Mouse (Mus musculus) midbrain, embryonic 14.5 days (tissue): Measurements from ENCODE around the gene P4ha2. TPM values are rescaled to one million over a fixed set of nuclear protein-coding genes. Genes with fewer than 3 reads are reported as not detected.

ENCODE experiments used
- ATAC-seq: fragments of 200-750 bp; cut with Nextera tagmentation; 2 replicates; pipeline ENCODE4 v1.8.0; 2017; ENCODE audit warnings: moderate number of reproducible peaks, moderate library complexity; ENCODE audit not compliant: low FRiP score, low TSS enrichment
- DNase-seq: peaks from one replicate; pipeline ENCODE4 v3.0.0-alpha.2; 2015
- H3K27ac ChIP-seq: fragments of 300-500 bp; sonication (generic); replicated peaks from 2 replicates; pipeline ENCODE4 v1.5.1; 2014; ENCODE audit warnings: mild to moderate bottlenecking, low read depth, low read length, moderate library complexity
- H3K27me3 ChIP-seq: fragments of 300-500 bp; sonication (generic); 2 replicates; pipeline ENCODE4 v1.6.1; 2014; ENCODE audit warnings: low read length, control low read depth, mixed read lengths; ENCODE audit not compliant: control insufficient read depth, insufficient read depth
- H3K36me3 ChIP-seq: fragments of 300-500 bp; sonication (generic); 2 replicates; pipeline ENCODE4 v1.6.1; 2014; ENCODE audit warnings: low read length, control low read depth; ENCODE audit not compliant: control insufficient read depth, insufficient read depth
- H3K4me1 ChIP-seq: fragments of 300-500 bp; sonication (generic); 2 replicates; pipeline ENCODE4 v1.6.1; 2014; ENCODE audit warnings: mild to moderate bottlenecking, antibody characterized with exemption, low read length, control low read depth; ENCODE audit not compliant: control insufficient read depth, insufficient read depth
- H3K4me2 ChIP-seq: fragments of 300-500 bp; sonication (generic); 2 replicates; pipeline ENCODE4 v1.6.1; 2014; ENCODE audit warnings: mild to moderate bottlenecking, low read length, moderate library complexity
- H3K4me3 ChIP-seq: fragments of 300-500 bp; sonication (generic); replicated peaks from 2 replicates; pipeline ENCODE4 v1.5.1; 2014; ENCODE audit warnings: low read depth, low read length
- H3K9ac ChIP-seq: fragments of 300-500 bp; sonication (generic); replicated peaks from 2 replicates; pipeline ENCODE4 v1.6.1; 2014; ENCODE audit warnings: mild to moderate bottlenecking, low read length, moderate library complexity
- H3K9me3 ChIP-seq: fragments of 300-500 bp; sonication (generic); 2 replicates; pipeline ENCODE4 v1.6.1; 2016; ENCODE audit warnings: low read length, control low read depth, mixed read lengths; ENCODE audit not compliant: control insufficient read depth
- WGBS: fragments of 180-500 bp; shearing (Covaris S2); extraction: QIAGEN DNeasy Blood & Tissue Kit; methylation state at CpG from one replicate; pipeline ENCODE4 v1.1.7; 2014; 5-methylcytosine and 5-hydroxymethylcytosine counted together
- polyA plus RNA-seq: library from polyadenylated mRNA; unstranded; fragments of >200 nt; fragmentation: Nextera tagmentation; extraction: Ambion mirVana; gene quantifications from 2 replicates; pipeline ENCODE4 v1.2.1, GENCODE M21; 2014

Gene P4ha2
- polyA plus RNA-seq, 1 experiment from 2014 or later, result 10.5 TPM

DNA sequence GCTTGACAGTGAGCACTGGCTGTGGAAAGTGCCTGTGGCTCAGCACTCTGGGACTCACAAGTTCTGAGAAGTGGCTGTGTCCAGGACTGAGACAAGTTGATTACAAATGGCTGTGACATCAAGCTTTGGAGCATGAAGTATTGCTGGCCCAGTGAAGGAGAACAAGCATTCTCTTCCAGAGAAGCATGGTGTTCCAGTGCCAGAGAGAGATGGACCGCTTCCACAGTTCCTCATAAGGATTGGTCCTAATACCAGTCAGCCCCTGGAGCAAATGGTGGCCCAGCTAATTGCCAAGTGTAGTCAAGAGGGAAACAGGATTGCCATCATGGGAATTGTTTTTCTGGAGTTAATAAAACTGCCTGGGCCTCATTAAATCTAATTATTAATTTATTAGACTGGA lies 23.8 kb upstream of the P4ha2 start:
- DNase-seq (no peak), ATAC-seq (no peak)
- H3K4me2 ChIP-seq, result no peak overlapping the region
- no peaks in the 10 kb centered on the region for H3K4me1 ChIP-seq
- WGBS, result 82% methylated on average over 1 of the region's 1 CpGs
- no peaks in the 10 kb centered on the region for H3K36me3 ChIP-seq
- H3K27me3 ChIP-seq, result no peaks in the 10 kb centered on the region
- no peak overlapping the region for H3K27ac ChIP-seq
- no peak overlapping the region for H3K4me3 ChIP-seq
- no peak overlapping the region for H3K9ac ChIP-seq
- no peaks in the 10 kb centered on the region for H3K9me3 ChIP-seq

DNA sequence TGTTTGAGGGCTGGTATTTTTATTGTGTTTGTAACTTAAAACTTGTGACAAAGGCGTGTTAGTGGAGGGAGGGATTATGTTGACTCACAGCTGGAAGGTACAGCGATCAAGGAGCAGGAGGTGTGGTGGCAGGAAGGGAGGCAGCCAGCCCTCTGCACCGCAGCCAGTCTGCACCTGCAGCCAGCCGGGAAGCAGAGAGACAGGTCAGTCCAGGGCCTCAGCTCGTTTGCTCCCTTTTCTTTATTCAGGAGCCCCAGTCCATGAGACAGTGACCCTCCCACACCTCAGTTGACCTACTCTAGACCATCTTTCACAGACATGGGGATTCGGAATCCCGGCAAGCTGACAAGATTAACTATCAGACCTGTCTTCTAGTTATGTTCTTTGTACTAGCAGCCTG lies 19.5 kb upstream of the P4ha2 start:
- Histone ChIP-seq H3K27me3 (no peaks in the 10 kb centered on the region), H3K9ac (no peak overlapping the region), H3K4me1 (no peaks in the 10 kb centered on the region), H3K4me2 (no peak overlapping the region), H3K4me3 (no peak overlapping the region), H3K36me3 (no peaks in the 10 kb centered on the region), H3K27ac (no peak overlapping the region), H3K9me3 (no peaks in the 10 kb centered on the region)
- DNase-seq (no peak), ATAC-seq (no peak)
- 43% methylated on average over 7 of the region's 7 CpGs for WGBS

DNA sequence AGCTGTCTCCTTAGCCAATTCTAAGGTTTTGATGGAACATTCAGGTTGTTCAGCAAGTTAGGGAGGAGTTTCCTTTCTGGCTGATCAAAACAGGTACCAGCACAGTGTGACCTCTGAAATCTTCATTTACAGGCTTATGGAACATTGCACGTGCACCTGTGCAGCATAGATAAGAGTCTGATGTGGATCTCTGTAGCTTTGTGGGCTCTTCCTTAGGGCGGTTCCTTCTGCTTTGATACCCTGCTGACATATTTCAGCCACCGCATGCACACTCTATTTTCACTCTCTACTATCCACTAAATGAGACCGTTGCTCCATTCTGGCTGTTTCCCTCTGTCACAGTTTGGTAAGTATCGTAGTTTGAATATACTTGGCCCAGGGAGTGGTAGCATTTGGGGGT lies 17.2 kb upstream of the P4ha2 start:
- DNase-seq (no peak), ATAC-seq (no peak)
- H3K9ac ChIP-seq, result no peak overlapping the region
- WGBS, result 91% methylated on average over 5 of the region's 5 CpGs
- H3K36me3 ChIP-seq, result no peaks in the 10 kb centered on the region
- no peaks in the 10 kb centered on the region for H3K27me3 ChIP-seq
- H3K4me3 ChIP-seq, result no peak overlapping the region
- H3K9me3 ChIP-seq, result no peaks in the 10 kb centered on the region
- H3K27ac ChIP-seq, result no peak overlapping the region
- H3K4me1 ChIP-seq, result no peaks in the 10 kb centered on the region
- no peak overlapping the region for H3K4me2 ChIP-seq

DNA sequence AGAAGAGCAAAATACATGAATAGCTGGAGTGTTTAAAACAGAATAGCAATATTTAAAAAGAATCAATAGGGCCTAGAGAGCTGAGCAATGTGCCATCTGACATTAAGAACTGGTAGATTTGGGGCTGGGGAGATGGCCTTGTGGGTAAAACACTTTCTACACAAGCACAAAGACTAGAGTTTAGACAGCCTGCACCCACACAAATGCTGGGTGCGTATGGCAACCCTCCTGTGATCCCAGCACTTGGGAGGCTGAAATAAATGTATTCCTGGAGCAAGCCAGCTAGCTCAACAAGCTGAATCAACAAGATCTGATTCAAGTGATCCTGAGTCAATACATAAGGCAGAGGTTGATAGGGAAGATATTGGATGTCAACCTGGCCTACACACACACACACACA lies 14.9 kb upstream of the P4ha2 start:
- H3K27ac ChIP-seq, result no peak overlapping the region
- no peak for DNase-seq
- no peak overlapping the region for H3K4me2 ChIP-seq
- H3K27me3 ChIP-seq, result no peaks in the 10 kb centered on the region
- H3K9ac ChIP-seq, result no peak overlapping the region
- no peak overlapping the region for H3K4me3 ChIP-seq
- ATAC-seq, result no peak
- no peaks in the 10 kb centered on the region for H3K4me1 ChIP-seq
- no peaks in the 10 kb centered on the region for H3K36me3 ChIP-seq
- WGBS, result 86% methylated on average over 1 of the region's 1 CpGs
- H3K9me3 ChIP-seq, result no peaks in the 10 kb centered on the region

DNA sequence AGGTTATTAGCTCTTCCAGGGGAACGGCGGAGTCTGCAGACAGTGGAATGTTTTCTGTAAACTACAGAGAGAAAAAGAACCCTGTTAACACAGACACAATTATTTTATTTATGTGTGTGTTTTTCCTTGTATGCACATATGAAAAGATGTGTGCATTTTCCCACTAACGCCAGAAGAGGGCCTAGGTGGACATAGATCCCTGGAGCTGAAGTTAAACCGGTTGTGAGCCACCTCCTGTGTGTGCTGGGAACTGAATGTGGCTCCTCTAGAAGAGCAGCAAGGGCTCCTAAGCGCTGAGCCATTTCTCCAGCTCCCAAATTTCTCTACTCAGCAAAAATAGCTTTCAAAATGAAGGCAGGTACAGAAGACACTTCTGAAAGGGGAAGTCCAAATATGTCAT lies 14.1 kb upstream of the P4ha2 start:
- DNase-seq (no peak), ATAC-seq (no peak)
- Histone ChIP-seq H3K4me1 (no peaks in the 10 kb centered on the region), H3K9me3 (no peaks in the 10 kb centered on the region), H3K36me3 (no peaks in the 10 kb centered on the region), H3K4me3 (no peak overlapping the region), H3K4me2 (no peak overlapping the region), H3K9ac (no peak overlapping the region), H3K27me3 (no peaks in the 10 kb centered on the region), H3K27ac (no peak overlapping the region)
- WGBS, result 64% methylated on average over 5 of the region's 5 CpGs

DNA sequence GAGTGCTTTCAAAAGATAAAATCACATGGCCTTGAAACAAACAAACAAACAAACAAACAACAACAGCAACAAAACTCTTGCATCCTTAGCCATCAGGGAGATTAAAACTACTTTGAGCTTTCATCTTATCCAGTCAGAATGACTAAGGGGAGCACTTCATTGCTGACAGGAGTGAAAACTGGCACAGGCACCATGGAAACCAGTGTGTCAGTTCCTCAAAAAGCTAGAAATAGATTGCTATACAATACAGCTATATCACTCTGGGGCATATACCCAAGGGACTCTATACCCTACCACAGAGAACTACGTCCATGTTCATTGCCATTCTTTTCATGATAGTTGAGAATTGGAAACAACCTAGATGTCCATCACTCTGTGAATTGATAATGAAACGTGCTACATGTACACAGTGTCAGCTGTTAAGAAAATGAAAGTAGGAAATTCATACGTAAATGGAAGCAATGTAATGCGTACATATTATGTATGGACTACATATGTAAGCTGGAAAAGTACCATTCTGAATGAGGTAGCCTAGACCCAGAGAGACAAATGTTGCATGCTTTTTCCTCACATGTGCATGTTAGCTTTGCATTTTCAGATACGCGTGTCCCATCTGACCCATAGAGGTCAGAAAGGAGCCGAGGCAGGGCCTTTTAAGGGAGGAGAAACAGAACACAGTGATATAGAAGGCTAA lies 11.5 kb upstream of the P4ha2 start:
- no peak for DNase-seq
- Histone ChIP-seq H3K4me1 (no peaks in the 10 kb centered on the region), H3K9ac (no peak overlapping the region), H3K4me3 (no peak overlapping the region), H3K4me2 (no peak overlapping the region), H3K27ac (no peak overlapping the region), H3K27me3 (no peaks in the 10 kb centered on the region), H3K9me3 (no peaks in the 10 kb centered on the region), H3K36me3 (no peaks in the 10 kb centered on the region)
- 81% methylated on average over 7 of the region's 7 CpGs for WGBS
- no peak for ATAC-seq

DNA sequence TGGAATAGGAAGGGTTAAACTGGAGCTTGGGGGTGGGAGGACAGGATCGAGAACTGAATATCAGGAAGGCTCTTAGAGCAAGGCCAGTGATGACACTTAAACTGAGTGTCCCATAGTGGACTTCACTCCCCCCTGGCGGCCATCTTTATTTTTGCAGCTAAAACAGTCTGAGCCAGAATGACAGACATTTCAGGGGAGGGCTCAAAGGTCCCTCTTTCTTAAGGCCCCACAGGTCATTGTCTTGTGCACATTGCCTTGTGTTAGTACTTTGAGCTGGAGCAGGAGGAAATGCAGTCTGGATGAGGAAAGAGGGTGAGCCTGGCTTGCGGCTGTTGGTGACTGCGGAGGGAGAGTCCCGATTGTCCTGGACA lies 11.0 kb upstream of the P4ha2 start:
- Histone ChIP-seq H3K27me3 (no peaks in the 10 kb centered on the region), H3K9me3 (no peaks in the 10 kb centered on the region), H3K27ac (no peak overlapping the region), H3K4me1 (no peaks in the 10 kb centered on the region), H3K9ac (no peak overlapping the region), H3K4me3 (no peak overlapping the region), H3K36me3 (no peaks in the 10 kb centered on the region), H3K4me2 (no peak overlapping the region)
- DNase-seq, result peak; percentile 86
- ATAC-seq, result no peak; the same call in 1 of the 2 replicates
- WGBS, result 56% methylated on average over 5 of the region's 5 CpGs

DNA sequence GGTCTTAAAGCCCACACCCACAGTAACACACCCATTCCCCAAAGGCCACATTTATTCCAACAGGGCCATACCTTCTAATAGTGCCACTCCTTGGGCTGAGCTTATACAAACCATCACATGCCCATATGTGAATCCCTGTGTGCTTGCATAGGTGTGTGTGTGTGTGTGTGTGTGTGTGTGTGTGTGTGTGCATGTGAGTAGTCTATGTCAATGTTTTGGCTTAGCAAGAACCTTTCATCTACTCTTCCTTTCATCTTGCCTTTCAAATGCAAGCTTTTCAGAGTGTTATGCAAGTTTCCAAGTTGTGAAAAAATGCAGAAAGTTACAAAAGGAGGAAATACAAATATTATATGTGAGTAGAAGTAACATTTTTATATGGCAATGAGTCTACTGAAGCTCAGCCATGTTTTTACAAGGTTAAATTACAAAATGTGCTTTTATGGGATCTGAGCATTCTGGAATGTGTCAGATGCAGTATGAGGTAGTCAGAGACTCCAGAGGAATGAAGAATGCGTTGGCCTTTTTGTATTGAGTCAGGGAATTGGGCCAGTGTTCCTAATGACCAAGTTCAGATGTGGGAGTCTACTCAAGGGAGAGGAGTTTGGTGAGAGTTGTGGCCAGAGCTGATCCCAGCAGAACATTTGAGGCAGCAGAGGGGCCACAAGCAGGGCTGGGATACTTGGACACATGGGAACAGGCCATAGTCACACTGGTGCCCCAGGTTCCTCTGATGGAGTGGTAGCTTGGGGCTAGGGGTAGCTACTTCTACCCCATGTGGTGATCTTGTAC lies 9.6 kb upstream of the P4ha2 start:
- no peak overlapping the region for H3K4me3 ChIP-seq
- no peak overlapping the region for H3K9ac ChIP-seq
- H3K27ac ChIP-seq, result no peak overlapping the region
- no peaks in the 10 kb centered on the region for H3K9me3 ChIP-seq
- DNase-seq, result no peak
- no peaks in the 10 kb centered on the region for H3K36me3 ChIP-seq
- H3K4me1 ChIP-seq, result no peaks in the 10 kb centered on the region
- ATAC-seq, result no peak
- no peaks in the 10 kb centered on the region for H3K27me3 ChIP-seq
- H3K4me2 ChIP-seq, result no peak overlapping the region
- 82% methylated on average over 1 of the region's 1 CpGs for WGBS

GRCm38 (mm10) chr11:54091726-54092125 lies 8.2 kb upstream of the P4ha2 start:
- no peaks in the 10 kb centered on the region for H3K27me3 ChIP-seq
- 48% methylated on average over 8 of the region's 8 CpGs for WGBS

More at GRCm38 (mm10) chr11:54091726-54092125, 8.2 kb upstream of the P4ha2 start:
- DNase-seq (no peak), ATAC-seq (no peak)
- H3K36me3 ChIP-seq, result no peaks in the 10 kb centered on the region
- H3K9ac ChIP-seq, result no peak overlapping the region
- H3K4me1 ChIP-seq, result no peaks in the 10 kb centered on the region
- H3K4me3 ChIP-seq, result no peak overlapping the region
- H3K9me3 ChIP-seq, result no peaks in the 10 kb centered on the region
- H3K27ac ChIP-seq, result no peak overlapping the region
- no peak overlapping the region for H3K4me2 ChIP-seq
